Mouse (Mus musculus): ENCODE results near the gene Cep290. TPM values are rescaled to one million over a fixed set of nuclear protein-coding genes. Genes with fewer than 3 reads are reported as not detected.
A peak's percentile ranks its signal among the peaks of the same experiment; 100 is the strongest.

The Cep290 gene
- polyA plus RNA-seq, 1 experiment from 2014 or later: 2.1 TPM

- TF ChIP-seq CTCF (IDR thresholded peaks at IDR 0.05; ENCODE audit: low read depth) (peak; percentile 22; the same call in 1 of the 2 replicates), EP300 (optimal IDR thresholded peaks at IDR 0.05) (no peak)
- Histone ChIP-seq H3K9ac (ENCODE audit: low read length) (no peak overlapping the region), H3K4me1 (replicated peaks; ENCODE audit: control insufficient read depth, insufficient read depth) (no peaks in the 10 kb centered on the region), H3K4me3 (ENCODE audit: low read depth, low read length) (no peak overlapping the region), H3K36me3 (ENCODE audit: control insufficient read depth, insufficient read depth, low read length) (no peaks in the 10 kb centered on the region), H3K4me2 (replicated peaks; ENCODE audit: low read depth) (no peak overlapping the region), H3K27me3 (ENCODE audit: control insufficient read depth, insufficient read depth, low read length) (no peaks in the 10 kb centered on the region), H3K27ac (replicated peaks) (no peak overlapping the region), H3K9me3 (ENCODE audit: control insufficient read depth, low read length) (no peaks in the 10 kb centered on the region)
- 46% methylated on average over 2 of the region's 2 CpGs for WGBS
- ATAC-seq (ENCODE audit: low FRiP score, low TSS enrichment) (no peak), DNase-seq (ENCODE audit: low spot score) (no peak)
Measured at GRCm38 (mm10) chr10:100604254-100604653, 116.9 kb downstream of the Cep290 start.

- Histone ChIP-seq H3K9me3 (ENCODE audit: control insufficient read depth, low read length) (no peaks in the 10 kb centered on the region), H3K27me3 (ENCODE audit: control insufficient read depth, insufficient read depth, low read length) (no peaks in the 10 kb centered on the region), H3K9ac (ENCODE audit: low read length) (no peak overlapping the region), H3K4me3 (ENCODE audit: low read depth, low read length) (no peak overlapping the region), H3K4me1 (replicated peaks; ENCODE audit: control insufficient read depth, insufficient read depth) (no peaks in the 10 kb centered on the region), H3K36me3 (ENCODE audit: control insufficient read depth, insufficient read depth, low read length) (no peaks in the 10 kb centered on the region), H3K4me2 (replicated peaks; ENCODE audit: low read depth) (no peak overlapping the region), H3K27ac (replicated peaks) (no peak overlapping the region)
- DNase-seq (ENCODE audit: low spot score) (no peak), ATAC-seq (ENCODE audit: low FRiP score, low TSS enrichment) (no peak)
- WGBS: 69% methylated on average over 6 of the region's 6 CpGs
- TF ChIP-seq CTCF (IDR thresholded peaks at IDR 0.05; ENCODE audit: low read depth): no peak
- TF ChIP-seq EP300 (optimal IDR thresholded peaks at IDR 0.05): no peak
Measured at GRCm38 (mm10) chr10:100617233-100617903, 130.0 kb downstream of the Cep290 start.

GRCm38 (mm10) chr10:100619474-100619873, 132.1 kb downstream of the Cep290 start:
- WGBS: 59% methylated on average over 7 of the region's 7 CpGs

GRCm38 (mm10) chr10:100620040-100620439, 132.7 kb downstream of the Cep290 start:
- Histone ChIP-seq H3K9me3 (ENCODE audit: control insufficient read depth, low read length) (no peaks in the 10 kb centered on the region), H3K27ac (replicated peaks) (no peak overlapping the region), H3K9ac (ENCODE audit: low read length) (no peak overlapping the region), H3K27me3 (ENCODE audit: control insufficient read depth, insufficient read depth, low read length) (no peaks in the 10 kb centered on the region), H3K4me1 (replicated peaks; ENCODE audit: control insufficient read depth, insufficient read depth) (no peaks in the 10 kb centered on the region), H3K4me3 (ENCODE audit: low read depth, low read length) (no peak overlapping the region), H3K36me3 (ENCODE audit: control insufficient read depth, insufficient read depth, low read length) (no peaks in the 10 kb centered on the region), H3K4me2 (replicated peaks; ENCODE audit: low read depth) (no peak overlapping the region)
- DNase-seq (ENCODE audit: low spot score) (no peak), ATAC-seq (ENCODE audit: low FRiP score, low TSS enrichment) (no peak)
- whole genome bisulfite sequencing: 93% methylated on average over 12 of the region's 12 CpGs
- TF ChIP-seq EP300 (optimal IDR thresholded peaks at IDR 0.05) (no peak), CTCF (IDR thresholded peaks at IDR 0.05; ENCODE audit: low read depth) (no peak)

More at GRCm38 (mm10) chr10:100619474-100619873, 132.1 kb downstream of the Cep290 start:
- Histone ChIP-seq H3K4me1 (replicated peaks; ENCODE audit: control insufficient read depth, insufficient read depth) (no peaks in the 10 kb centered on the region), H3K4me2 (replicated peaks; ENCODE audit: low read depth) (no peak overlapping the region), H3K4me3 (ENCODE audit: low read depth, low read length) (no peak overlapping the region), H3K36me3 (ENCODE audit: control insufficient read depth, insufficient read depth, low read length) (no peaks in the 10 kb centered on the region), H3K27me3 (ENCODE audit: control insufficient read depth, insufficient read depth, low read length) (no peaks in the 10 kb centered on the region), H3K9ac (ENCODE audit: low read length) (no peak overlapping the region), H3K27ac (replicated peaks) (no peak overlapping the region), H3K9me3 (ENCODE audit: control insufficient read depth, low read length) (no peaks in the 10 kb centered on the region)
- DNase-seq (ENCODE audit: low spot score): no peak
- no peak for ATAC-seq (ENCODE audit: low FRiP score, low TSS enrichment)
- no peak for TF ChIP-seq CTCF (IDR thresholded peaks at IDR 0.05; ENCODE audit: low read depth)
- no peak for TF ChIP-seq EP300 (optimal IDR thresholded peaks at IDR 0.05)

GRCm38 (mm10) chr10:100622494-100622893, 135.1 kb downstream of the Cep290 start:
- TF ChIP-seq EP300 (optimal IDR thresholded peaks at IDR 0.05): no peak
- no peak for TF ChIP-seq CTCF (IDR thresholded peaks at IDR 0.05; ENCODE audit: low read depth)
- DNase-seq (ENCODE audit: low spot score): no peak
- WGBS: 49% methylated on average over 3 of the region's 3 CpGs

More at GRCm38 (mm10) chr10:100622494-100622893, 135.1 kb downstream of the Cep290 start:
- Histone ChIP-seq H3K9me3 (ENCODE audit: control insufficient read depth, low read length) (no peaks in the 10 kb centered on the region), H3K27me3 (ENCODE audit: control insufficient read depth, insufficient read depth, low read length) (no peaks in the 10 kb centered on the region), H3K4me3 (ENCODE audit: low read depth, low read length) (no peak overlapping the region), H3K4me1 (replicated peaks; ENCODE audit: control insufficient read depth, insufficient read depth) (no peaks in the 10 kb centered on the region), H3K4me2 (replicated peaks; ENCODE audit: low read depth) (no peak overlapping the region), H3K9ac (ENCODE audit: low read length) (no peak overlapping the region), H3K27ac (replicated peaks) (no peak overlapping the region), H3K36me3 (ENCODE audit: control insufficient read depth, insufficient read depth, low read length) (no peaks in the 10 kb centered on the region)
- ATAC-seq (ENCODE audit: low FRiP score, low TSS enrichment): no peak

Other genes with a start within 250 kb of the Cep290 start
- gene Gm4301, start 151.9 kb upstream of the Cep290 start, polyA plus RNA-seq (2015; fragmentation: Nextera tagmentation; extraction: Ambion mirVana): not detected in 2 replicates
- gene Gm4302, start 146.7 kb upstream of the Cep290 start, polyA plus RNA-seq (2015; fragmentation: Nextera tagmentation; extraction: Ambion mirVana): not detected in 2 replicates
- gene Gm4303, start 141.6 kb upstream of the Cep290 start, polyA plus RNA-seq (2015; fragmentation: Nextera tagmentation; extraction: Ambion mirVana): not detected in 2 replicates
- not detected in 2 replicates for gene Gm4305, start 136.5 kb upstream of the Cep290 start, polyA plus RNA-seq (2015; fragmentation: Nextera tagmentation; extraction: Ambion mirVana)
- gene Gm4307, start 126.2 kb upstream of the Cep290 start, polyA plus RNA-seq (2015; fragmentation: Nextera tagmentation; extraction: Ambion mirVana): not detected in 2 replicates
- gene Gm4312, start 105.0 kb upstream of the Cep290 start, polyA plus RNA-seq (2015; fragmentation: Nextera tagmentation; extraction: Ambion mirVana): not detected in 2 replicates
- 7.6 TPM in 2 replicates for gene Tmtc3, start 208 bp upstream of the Cep290 start, polyA plus RNA-seq (2015; fragmentation: Nextera tagmentation; extraction: Ambion mirVana)
- 5.8 and 6.6 TPM in 2 replicates for gene 4930430F08Rik, start 102.9 kb downstream of the Cep290 start, polyA plus RNA-seq (2015; fragmentation: Nextera tagmentation; extraction: Ambion mirVana)
- not detected in 2 replicates for gene 1700017N19Rik, start 102.9 kb downstream of the Cep290 start, polyA plus RNA-seq (2015; fragmentation: Nextera tagmentation; extraction: Ambion mirVana)